Comparison of ENCODE assay signal across 8 mouse cellular contexts in genomic region chr11:69581814-69582213, GRCm38 (mm10). TPM values are rescaled to one million over a fixed set of nuclear protein-coding genes. Genes with fewer than 3 reads are reported as not detected.
DNase-seq lines count a peak whose midpoint lies in the region; ATAC-seq and TF ChIP-seq lines count a peak whose summit lies in the region.

No protein-coding gene starts in this region.

- TF ChIP-seq CTCF in MEL (IDR thresholded peaks at IDR 0.05 in 2 of 3, conservative IDR thresholded peaks at IDR 0.05 in 1 of 3; ENCODE audit: control insufficient read depth in 1 of 3, insufficient read depth in 1 of 3, low read depth in 2 of 3, low read length in 3 of 3, poor library complexity in 1 of 3, severe bottlenecking in 1 of 3), result no peak

- H3K79me2 ChIP-seq in MEL (ENCODE audit: control insufficient read depth, insufficient read depth, low read length, poor library complexity), result peaks cover 71% of the 10 kb centered on the region

- H3K9me3 ChIP-seq in heart, embryonic 13.5 days, result no peaks in the 10 kb centered on the region
- H3K9me3 ChIP-seq in MEL (replicated peaks; ENCODE audit: insufficient read depth, low read length), result no peaks in the 10 kb centered on the region
- no peaks in the 10 kb centered on the region for H3K9me3 ChIP-seq in hindbrain, embryonic 11.5 days (ENCODE audit: control insufficient read depth, low read length)
- H3K9me3 ChIP-seq in midbrain, embryonic 13.5 days, result no peaks in the 10 kb centered on the region

- no peak for TF ChIP-seq EP300 in MEL (IDR thresholded peaks at IDR 0.05; ENCODE audit: low read depth in 1 of 2, low read length in 2 of 2)

- H3K4me2 ChIP-seq in heart, embryonic 13.5 days, result peak overlapping the region; percentile 80
- H3K4me2 ChIP-seq in hindbrain, embryonic 11.5 days (replicated peaks; ENCODE audit: low read depth, low read length), result peak overlapping the region; percentile 77
- H3K4me2 ChIP-seq in midbrain, embryonic 13.5 days (replicated peaks), result peak overlapping the region; percentile 86

- H3K4me1 ChIP-seq in heart, embryonic 13.5 days, result peaks cover 48% of the 10 kb centered on the region
- peaks cover 12 to 51% of the 10 kb centered on the region in 2 experiments for H3K4me1 ChIP-seq in MEL (ENCODE audit: control insufficient read depth in 1 of 2, insufficient read depth in 2 of 2, low read length in 2 of 2)
- peaks cover 12% of the 10 kb centered on the region for H3K4me1 ChIP-seq in hindbrain, embryonic 11.5 days (replicated peaks; ENCODE audit: control insufficient read depth, insufficient read depth, low read length)
- H3K4me1 ChIP-seq in midbrain, embryonic 13.5 days (replicated peaks), result peaks cover 33% of the 10 kb centered on the region

- TF ChIP-seq POLR2A in MEL (IDR thresholded peaks at IDR 0.05; ENCODE audit: control insufficient read depth in 1 of 2, insufficient read depth in 1 of 2, low read depth in 1 of 2, low read length in 2 of 2, poor library complexity in 1 of 2), result no peak

- no peak for ATAC-seq in heart, embryonic 13.5 days (ENCODE audit: extremely low read depth, insufficient number of reproducible peaks, low FRiP score, low TSS enrichment)
- no peak for ATAC-seq in hindbrain, embryonic 11.5 days (ENCODE audit: low FRiP score)
- no peak for ATAC-seq in midbrain, embryonic 13.5 days

- no peak for DNase-seq in heart, postnatal 10 days
- no peak for DNase-seq in MEL (ENCODE audit: low read depth, low spot score)
- peak; percentile 52 for DNase-seq in hindbrain, embryonic 11.5 days (ENCODE audit: low spot score)
- no peak for DNase-seq in urinary bladder, postnatal 10 days (ENCODE audit: low spot score)
- DNase-seq in Muller cell, postnatal 12 days (ENCODE audit: inconsistent ontology term), result no peak
- no peak for DNase-seq in cerebellum, adult 8-10 months

- H3K27me3 ChIP-seq in heart, embryonic 13.5 days (replicated peaks), result no peaks in the 10 kb centered on the region
- no peaks in the 10 kb centered on the region for H3K27me3 ChIP-seq in MEL (ENCODE audit: control insufficient read depth in 1 of 2, insufficient read depth in 2 of 2, low read length in 2 of 2)
- no peaks in the 10 kb centered on the region for H3K27me3 ChIP-seq in hindbrain, embryonic 11.5 days (ENCODE audit: control insufficient read depth, insufficient read depth, low read length)
- no peaks in the 10 kb centered on the region for H3K27me3 ChIP-seq in midbrain, embryonic 13.5 days

- H3K36me3 ChIP-seq in heart, embryonic 13.5 days, result peaks cover 35% of the 10 kb centered on the region
- H3K36me3 ChIP-seq in MEL (ENCODE audit: control insufficient read depth in 1 of 2, insufficient read depth in 2 of 2, low read length in 2 of 2), result peaks cover 5 to 47% of the 10 kb centered on the region in 2 experiments; a peak in 2 of 4 replicates
- H3K36me3 ChIP-seq in hindbrain, embryonic 11.5 days (ENCODE audit: control insufficient read depth, insufficient read depth, low read length), result no peaks in the 10 kb centered on the region
- H3K36me3 ChIP-seq in midbrain, embryonic 13.5 days, result 0 out of 2 replicates have a peak, but pooled peaks cover 3% of the 10 kb centered on the region

- WGBS in heart, embryonic 13.5 days, result 1% methylated on average over 8 of the region's 8 CpGs
- WGBS in hindbrain, embryonic 11.5 days, result 2% methylated on average over 8 of the region's 8 CpGs
- under 1% methylated on average over 8 of the region's 8 CpGs for WGBS in midbrain, embryonic 13.5 days

- peak overlapping the region; percentile 85 for H3K4me3 ChIP-seq in heart, embryonic 13.5 days
- H3K4me3 ChIP-seq in MEL (ENCODE audit: control insufficient read depth in 1 of 2, insufficient read depth in 1 of 2, low read depth in 2 of 2, low read length in 2 of 2), result peak overlapping the region; percentile 82 to 91
- peak overlapping the region; percentile 63 for H3K4me3 ChIP-seq in hindbrain, embryonic 11.5 days (ENCODE audit: low read depth, low read length)
- peak overlapping the region; percentile 89 for H3K4me3 ChIP-seq in midbrain, embryonic 13.5 days (replicated peaks)

- H3K9ac ChIP-seq in heart, embryonic 13.5 days, result peak overlapping the region; percentile 93
- H3K9ac ChIP-seq in MEL (ENCODE audit: control insufficient read depth, low read depth, low read length, poor library complexity, severe bottlenecking), result peak overlapping the region; percentile 94
- H3K9ac ChIP-seq in hindbrain, embryonic 11.5 days (ENCODE audit: low read depth, low read length), result peak overlapping the region; percentile 62
- peak overlapping the region; percentile 82 for H3K9ac ChIP-seq in midbrain, embryonic 13.5 days (replicated peaks)

- TF ChIP-seq RAD21 in MEL (IDR thresholded peaks at IDR 0.05; ENCODE audit: low read depth, low read length), result no peak

- peak overlapping the region; percentile 96 for H3K27ac ChIP-seq in heart, embryonic 13.5 days (replicated peaks)
- peak overlapping the region; percentile 94 for H3K27ac ChIP-seq in MEL (ENCODE audit: control insufficient read depth, low read depth, low read length)
- peak overlapping the region; percentile 84 for H3K27ac ChIP-seq in hindbrain, embryonic 11.5 days (ENCODE audit: low read depth, low read length)
- peak overlapping the region; percentile 94 for H3K27ac ChIP-seq in midbrain, embryonic 13.5 days

- intact Hi-C loops in heart, postnatal 10 days (cut with DNase I), result loop anchor here (2.0 kb wide), 1 partner anchor 25 kb away; no protein-coding TSS in a partner anchor

TF ChIP-seq in MEL, 35 proteins besides CTCF, POLR2A, EP300 and RAD21:
- TF ChIP-seq ZKSCAN1 (IDR thresholded peaks at IDR 0.05; ENCODE audit: low read depth, low read length) (no peak), MAX (IDR thresholded peaks at IDR 0.05; ENCODE audit: low read length) (no peak), BHLHE40 (IDR thresholded peaks at IDR 0.05; ENCODE audit: borderline replicate concordance, low read depth, low read length) (no peak), KAT2A (conservative IDR thresholded peaks at IDR 0.05; ENCODE audit: low read depth, low read length) (no peak)

RNA-seq across cellular contexts. Expression of gene Trp53, which starts 1.7 kb away (rescaled TPM):
- 82.6 and 86.5 TPM in 2 replicates for polyA plus RNA-seq in heart, embryonic 13.5 days (2015; fragmentation: Nextera tagmentation; extraction: Ambion mirVana)
- 10 to 100 TPM; 32.5 to 45.2 TPM for total RNA-seq in heart, postnatal 10 days (2021)
- total RNA-seq in MEL (2012; rRNA removed), result 74.1 and 76.4 TPM in 2 replicates
- 100 to 1,000 TPM in 1 of 2 experiments, not detected in 1; 212 TPM for polyA plus RNA-seq in MEL (2012; ENCODE audit: insufficient read depth in 1 of 2, insufficient read length in 2 of 2, low read depth in 1 of 2, low replicate concordance in 2 of 2, missing spikeins in 1 of 2)
- polyA plus RNA-seq in hindbrain, embryonic 11.5 days (2014; fragmentation: Nextera tagmentation; extraction: Ambion mirVana), result 156 and 159 TPM in 2 replicates
- polyA plus RNA-seq in midbrain, embryonic 13.5 days (2015; fragmentation: Nextera tagmentation; extraction: Ambion mirVana), result 84.2 and 93.4 TPM in 2 replicates

RNA-seq across cellular contexts. Expression of gene Wrap53, which starts 1.8 kb away (rescaled TPM):
- polyA plus RNA-seq in heart, embryonic 13.5 days (2015; fragmentation: Nextera tagmentation; extraction: Ambion mirVana), result 16.8 TPM in 2 replicates
- total RNA-seq in heart, postnatal 10 days (2021), result 1 to 10 TPM; 5.9 to 6.8 TPM
- total RNA-seq in MEL (2012; rRNA removed), result 18.5 and 18.9 TPM in 2 replicates
- polyA plus RNA-seq in MEL (2012; ENCODE audit: insufficient read depth in 1 of 2, insufficient read length in 2 of 2, low read depth in 1 of 2, low replicate concordance in 2 of 2, missing spikeins in 1 of 2), result 10 to 100 TPM in 1 of 2 experiments, not detected in 1; 24.5 TPM
- 36.6 and 37.8 TPM in 2 replicates for polyA plus RNA-seq in hindbrain, embryonic 11.5 days (2014; fragmentation: Nextera tagmentation; extraction: Ambion mirVana)
- polyA plus RNA-seq in midbrain, embryonic 13.5 days (2015; fragmentation: Nextera tagmentation; extraction: Ambion mirVana), result 24.5 and 26.9 TPM in 2 replicates

RNA-seq across cellular contexts. Expression of gene Efnb3, which starts 21.8 kb away (rescaled TPM):
- 56.2 and 59.9 TPM in 2 replicates for polyA plus RNA-seq in heart, embryonic 13.5 days (2015; fragmentation: Nextera tagmentation; extraction: Ambion mirVana)
- 100 to 1,000 TPM in 1 of 2 experiments, 10 to 100 TPM in 1; 97.6 to 115 TPM for total RNA-seq in heart, postnatal 10 days (2021)
- 0.20 and 0.23 TPM in 2 replicates for total RNA-seq in MEL (2012; rRNA removed)
- under 1 TPM in 1 of 2 experiments, not detected in 1; 0.72 TPM for polyA plus RNA-seq in MEL (2012; ENCODE audit: insufficient read depth in 1 of 2, insufficient read length in 2 of 2, low read depth in 1 of 2, low replicate concordance in 2 of 2, missing spikeins in 1 of 2)
- polyA plus RNA-seq in hindbrain, embryonic 11.5 days (2014; fragmentation: Nextera tagmentation; extraction: Ambion mirVana), result 12.2 and 15.5 TPM in 2 replicates
- polyA plus RNA-seq in midbrain, embryonic 13.5 days (2015; fragmentation: Nextera tagmentation; extraction: Ambion mirVana), result 95.0 and 130 TPM in 2 replicates

RNA-seq across cellular contexts. Expression of gene Atp1b2, which starts 23.9 kb away (rescaled TPM):
- polyA plus RNA-seq in heart, embryonic 13.5 days (2015; fragmentation: Nextera tagmentation; extraction: Ambion mirVana), result 24.5 and 25.0 TPM in 2 replicates
- 10 to 100 TPM; 29.9 to 36.5 TPM for total RNA-seq in heart, postnatal 10 days (2021)
- 13.4 and 15.1 TPM in 2 replicates for total RNA-seq in MEL (2012; rRNA removed)
- 100 to 1,000 TPM in 1 of 2 experiments, not detected in 1; 136 TPM for polyA plus RNA-seq in MEL (2012; ENCODE audit: insufficient read depth in 1 of 2, insufficient read length in 2 of 2, low read depth in 1 of 2, low replicate concordance in 2 of 2, missing spikeins in 1 of 2)
- polyA plus RNA-seq in hindbrain, embryonic 11.5 days (2014; fragmentation: Nextera tagmentation; extraction: Ambion mirVana), result 11.7 and 13.1 TPM in 2 replicates
- polyA plus RNA-seq in midbrain, embryonic 13.5 days (2015; fragmentation: Nextera tagmentation; extraction: Ambion mirVana), result 23.2 and 24.3 TPM in 2 replicates

RNA-seq across cellular contexts. Expression of gene Dnah2, which starts 32.9 kb away (rescaled TPM):
- 0.07 and 0.28 TPM in 2 replicates for polyA plus RNA-seq in heart, embryonic 13.5 days (2015; fragmentation: Nextera tagmentation; extraction: Ambion mirVana)
- under 1 TPM; 0.02 to 0.10 TPM for total RNA-seq in heart, postnatal 10 days (2021)
- under 0.01 and 0.04 TPM in 2 replicates for total RNA-seq in MEL (2012; rRNA removed)
- polyA plus RNA-seq in MEL (2012; ENCODE audit: insufficient read depth in 1 of 2, insufficient read length in 2 of 2, low read depth in 1 of 2, low replicate concordance in 2 of 2, missing spikeins in 1 of 2), result under 1 TPM in 1 of 2 experiments, not detected in 1; 0.07 TPM
- polyA plus RNA-seq in hindbrain, embryonic 11.5 days (2014; fragmentation: Nextera tagmentation; extraction: Ambion mirVana), result 0.68 and 1.6 TPM in 2 replicates
- 2.2 and 2.7 TPM in 2 replicates for polyA plus RNA-seq in midbrain, embryonic 13.5 days (2015; fragmentation: Nextera tagmentation; extraction: Ambion mirVana)
